Mouse (Mus musculus) stomach, embryonic 16.5 days (tissue): ENCODE results near the gene Ranbp17. TPM values are rescaled to one million over a fixed set of nuclear protein-coding genes. Genes with fewer than 3 reads are reported as not detected.

Experiments used
- ATAC-seq: fragments of 200-750 bp; cut with Nextera tagmentation; 2 replicates; pipeline ENCODE4 v1.8.0; 2017; ENCODE audit warnings: moderate number of reproducible peaks, moderate TSS enrichment; ENCODE audit not compliant: insufficient read depth, low FRiP score
- H3K27ac ChIP-seq: fragments of 300-500 bp; sonication (generic); 2 replicates; pipeline ENCODE4 v1.5.1; 2014; ENCODE audit warnings: low read length
- H3K27me3 ChIP-seq: fragments of 300-500 bp; sonication (generic); 2 replicates; pipeline ENCODE4 v1.6.1; 2014; ENCODE audit warnings: low read length, control low read depth, mixed read lengths; ENCODE audit not compliant: control insufficient read depth, insufficient read depth
- H3K36me3 ChIP-seq: fragments of 300-500 bp; sonication (generic); 2 replicates; pipeline ENCODE4 v1.6.1; 2014; ENCODE audit warnings: low read length; ENCODE audit not compliant: control insufficient read depth, insufficient read depth
- H3K4me1 ChIP-seq: fragments of 300-500 bp; sonication (generic); 2 replicates; pipeline ENCODE4 v1.6.1; 2014; ENCODE audit warnings: low read length, control low read depth, mixed read lengths; ENCODE audit not compliant: control insufficient read depth, insufficient read depth
- H3K4me2 ChIP-seq: fragments of 300-500 bp; sonication (generic); 2 replicates; pipeline ENCODE4 v1.6.1; 2014; ENCODE audit warnings: low read depth, low read length, mixed read lengths
- H3K4me3 ChIP-seq: fragments of 300-500 bp; sonication (generic); replicated peaks from 2 replicates; pipeline ENCODE4 v1.5.1; 2014; ENCODE audit warnings: mild to moderate bottlenecking, low read length
- H3K9ac ChIP-seq: fragments of 300-500 bp; sonication (generic); 2 replicates; pipeline ENCODE4 v1.6.1; 2014; ENCODE audit warnings: low read length
- H3K9me3 ChIP-seq: fragments of 300-500 bp; sonication (generic); replicated peaks from 2 replicates; pipeline ENCODE4 v1.6.1; 2016; ENCODE audit warnings: low read length, control low read depth; ENCODE audit not compliant: control insufficient read depth
- WGBS: fragments of 180-500 bp; shearing (Covaris S2); extraction: QIAGEN DNeasy Blood & Tissue Kit; methylation state at CpG from one replicate; pipeline ENCODE4 v1.1.7; 2014; 5-methylcytosine and 5-hydroxymethylcytosine counted together
- polyA plus RNA-seq: library from polyadenylated mRNA; unstranded; fragments of >200 nt; fragmentation: Nextera tagmentation; extraction: Ambion mirVana; gene quantifications from 2 replicates; pipeline ENCODE4 v1.2.1, GENCODE M21; 2015

The Ranbp17 gene
- polyA plus RNA-seq, 1 experiment from 2014 or later, result 4.4 TPM

DNA sequence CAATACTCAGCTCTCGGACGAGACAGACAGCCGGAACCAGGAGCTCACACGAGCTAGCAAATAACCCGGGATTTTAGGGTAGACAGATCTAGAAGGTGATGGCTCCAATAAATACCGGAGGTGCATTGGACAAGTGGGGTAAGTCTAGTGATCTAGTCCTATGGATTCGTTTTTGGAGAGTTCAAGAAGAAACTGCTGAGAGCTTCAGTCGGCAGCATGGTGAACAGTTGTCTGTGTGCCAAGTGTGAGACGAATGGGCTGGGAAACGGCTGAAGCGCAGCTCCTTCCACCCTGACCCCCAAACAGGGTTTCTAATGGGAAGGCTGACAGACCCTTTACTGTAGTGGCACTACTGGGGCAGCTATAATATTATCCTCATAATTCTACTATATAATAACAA, 214.2 kb downstream of the Ranbp17 start:
- no peak for ATAC-seq
- Histone ChIP-seq H3K9me3 (no peaks in the 10 kb centered on the region), H3K4me1 (no peaks in the 10 kb centered on the region), H3K27ac (no peak overlapping the region), H3K27me3 (no peaks in the 10 kb centered on the region), H3K36me3 (no peaks in the 10 kb centered on the region), H3K4me3 (no peak overlapping the region), H3K4me2 (no peak overlapping the region), H3K9ac (no peak overlapping the region)
- 67% methylated on average over 11 of the region's 11 CpGs for WGBS

GRCm38 (mm10) chr11:33297121-33297520, 216.4 kb downstream of the Ranbp17 start:
- no peaks in the 10 kb centered on the region for H3K4me1 ChIP-seq
- no peaks in the 10 kb centered on the region for H3K27me3 ChIP-seq
- ATAC-seq, result no peak
- no peak overlapping the region for H3K4me2 ChIP-seq
- H3K9ac ChIP-seq, result no peak overlapping the region
- 60% methylated on average over 8 of the region's 8 CpGs for WGBS
- no peaks in the 10 kb centered on the region for H3K9me3 ChIP-seq
- H3K36me3 ChIP-seq, result no peaks in the 10 kb centered on the region
- no peak overlapping the region for H3K27ac ChIP-seq
- H3K4me3 ChIP-seq, result no peak overlapping the region

DNA sequence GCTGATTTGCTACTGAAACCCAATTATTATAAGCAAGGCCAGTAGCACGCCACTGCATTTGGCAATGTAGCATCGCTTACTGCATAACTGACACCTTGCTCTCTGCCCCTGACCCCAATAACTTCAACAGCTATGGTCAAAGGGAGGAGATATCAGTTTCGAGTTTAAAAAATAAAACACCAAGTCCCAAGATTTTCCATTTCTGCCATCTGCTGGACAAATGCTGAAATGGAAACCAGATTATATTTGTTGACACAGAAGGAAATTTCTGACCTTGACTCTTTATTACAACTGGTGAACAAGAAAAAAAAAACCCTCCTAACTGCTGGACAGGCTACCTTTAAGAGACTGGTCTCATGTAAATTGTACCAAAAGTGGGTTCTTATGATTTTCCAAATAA, 218.1 kb downstream of the Ranbp17 start:
- Histone ChIP-seq H3K27ac (no peak overlapping the region), H3K4me1 (no peaks in the 10 kb centered on the region), H3K9ac (no peak overlapping the region), H3K36me3 (no peaks in the 10 kb centered on the region), H3K4me2 (no peak overlapping the region), H3K4me3 (no peak overlapping the region), H3K27me3 (no peaks in the 10 kb centered on the region), H3K9me3 (no peaks in the 10 kb centered on the region)
- WGBS, result 32% methylated on average over 3 of the region's 3 CpGs
- ATAC-seq, result no peak

GRCm38 (mm10) chr11:33294063-33294462, 219.5 kb downstream of the Ranbp17 start:
- no peaks in the 10 kb centered on the region for H3K27me3 ChIP-seq
- no peaks in the 10 kb centered on the region for H3K9me3 ChIP-seq
- H3K4me1 ChIP-seq, result no peaks in the 10 kb centered on the region
- H3K9ac ChIP-seq, result no peak overlapping the region
- no peak overlapping the region for H3K4me3 ChIP-seq
- ATAC-seq, result no peak
- H3K4me2 ChIP-seq, result no peak overlapping the region
- 56% methylated on average over 6 of the region's 6 CpGs for WGBS
- no peak overlapping the region for H3K27ac ChIP-seq
- no peaks in the 10 kb centered on the region for H3K36me3 ChIP-seq

- no peaks in the 10 kb centered on the region for H3K36me3 ChIP-seq
- no peak for ATAC-seq
- no peaks in the 10 kb centered on the region for H3K4me1 ChIP-seq
- WGBS, result 83% methylated on average over 2 of the region's 2 CpGs
- H3K9ac ChIP-seq, result no peak overlapping the region
- no peak overlapping the region for H3K27ac ChIP-seq
- H3K4me3 ChIP-seq, result no peak overlapping the region
- H3K27me3 ChIP-seq, result no peaks in the 10 kb centered on the region
- H3K4me2 ChIP-seq, result no peak overlapping the region
- H3K9me3 ChIP-seq, result no peaks in the 10 kb centered on the region
Observed at GRCm38 (mm10) chr11:33278571-33278970, 235.0 kb downstream of the Ranbp17 start.

DNA sequence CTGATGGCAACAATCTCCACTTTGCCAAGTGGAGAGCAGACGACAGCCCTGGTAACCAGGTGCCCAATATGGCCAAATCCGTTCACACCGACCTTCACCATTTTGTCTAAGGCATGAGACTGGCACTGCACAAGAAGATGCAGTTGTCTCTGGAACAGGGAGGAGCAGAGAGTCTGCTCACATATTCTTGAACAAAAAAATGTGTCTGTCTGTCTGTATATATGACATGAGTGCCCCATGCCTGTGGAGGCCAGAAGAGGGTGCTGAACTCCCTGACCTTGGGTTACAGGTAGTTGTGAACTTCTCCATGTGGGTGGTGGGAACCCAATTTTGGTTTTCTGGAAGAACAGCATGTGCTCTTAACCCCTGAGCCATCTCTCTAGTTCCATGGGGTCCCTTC, 236.9 kb downstream of the Ranbp17 start, which contains the start of gene Gm12117:
Gm12117 (minus strand) TSS at position 101 of the 400 bp plus-strand sequence.
- Histone ChIP-seq H3K36me3 (no peaks in the 10 kb centered on the region), H3K4me1 (no peaks in the 10 kb centered on the region), H3K27ac (no peak within 1 kb of the TSS), H3K4me2 (no peak within 1 kb of the TSS), H3K9me3 (no peaks in the 10 kb centered on the region), H3K4me3 (no peak within 1 kb of the TSS), H3K9ac (no peak within 1 kb of the TSS), H3K27me3 (no peaks in the 10 kb centered on the region)
- no peak for ATAC-seq
- WGBS, result 93% methylated on average over 3 of the region's 3 CpGs

DNA sequence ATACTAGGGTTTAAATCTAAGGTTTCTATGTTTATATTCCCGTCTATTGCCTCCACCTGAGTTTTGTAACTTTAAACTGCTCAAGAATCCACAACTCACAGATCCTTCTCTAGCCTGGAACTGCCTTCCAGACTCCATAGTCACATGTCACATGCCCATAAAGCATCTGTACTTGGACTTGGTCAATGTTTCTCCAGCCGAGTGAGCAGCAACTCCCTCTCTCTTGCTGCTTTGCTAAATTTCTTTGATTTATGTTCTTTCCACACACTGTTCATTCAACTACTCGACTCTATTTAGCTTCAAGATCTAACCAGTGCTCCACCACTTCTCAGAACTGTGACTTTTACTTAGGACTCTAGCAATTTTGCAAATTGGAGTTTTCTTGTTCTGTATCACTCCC, 238.7 kb downstream of the Ranbp17 start:
- Histone ChIP-seq H3K27ac (no peak overlapping the region), H3K4me3 (no peak overlapping the region), H3K9me3 (no peaks in the 10 kb centered on the region), H3K9ac (no peak overlapping the region), H3K27me3 (no peaks in the 10 kb centered on the region), H3K4me2 (no peak overlapping the region), H3K36me3 (no peaks in the 10 kb centered on the region), H3K4me1 (no peaks in the 10 kb centered on the region)
- no peak for ATAC-seq
- WGBS, result 52% methylated on average over 3 of the region's 3 CpGs

DNA sequence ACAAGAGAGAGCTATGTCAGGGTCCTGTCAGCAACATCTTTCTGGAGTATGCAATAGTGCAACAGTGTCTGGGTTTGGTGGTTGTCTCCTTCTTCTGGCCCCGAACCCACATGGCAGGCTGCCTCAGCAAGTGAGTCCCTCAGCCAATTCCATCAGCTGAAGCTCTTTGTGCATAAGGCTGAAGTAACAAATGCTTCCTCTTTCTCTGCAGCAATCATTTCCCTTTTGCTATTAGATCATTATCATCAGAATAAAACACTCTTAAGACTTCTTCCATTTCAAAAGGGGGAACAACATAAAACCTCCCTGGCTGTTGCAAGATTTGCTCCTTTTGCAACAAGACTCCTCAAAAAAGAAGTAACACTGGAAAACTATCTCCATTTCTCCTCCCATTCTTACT, 239.3 kb downstream of the Ranbp17 start:
- H3K27me3 ChIP-seq, result no peaks in the 10 kb centered on the region
- no peak overlapping the region for H3K9ac ChIP-seq
- no peak overlapping the region for H3K27ac ChIP-seq
- ATAC-seq, result no peak
- H3K9me3 ChIP-seq, result no peaks in the 10 kb centered on the region
- no peaks in the 10 kb centered on the region for H3K4me1 ChIP-seq
- H3K4me3 ChIP-seq, result no peak overlapping the region
- WGBS, result 83% methylated on average over 1 of the region's 1 CpGs
- no peak overlapping the region for H3K4me2 ChIP-seq
- no peaks in the 10 kb centered on the region for H3K36me3 ChIP-seq

DNA sequence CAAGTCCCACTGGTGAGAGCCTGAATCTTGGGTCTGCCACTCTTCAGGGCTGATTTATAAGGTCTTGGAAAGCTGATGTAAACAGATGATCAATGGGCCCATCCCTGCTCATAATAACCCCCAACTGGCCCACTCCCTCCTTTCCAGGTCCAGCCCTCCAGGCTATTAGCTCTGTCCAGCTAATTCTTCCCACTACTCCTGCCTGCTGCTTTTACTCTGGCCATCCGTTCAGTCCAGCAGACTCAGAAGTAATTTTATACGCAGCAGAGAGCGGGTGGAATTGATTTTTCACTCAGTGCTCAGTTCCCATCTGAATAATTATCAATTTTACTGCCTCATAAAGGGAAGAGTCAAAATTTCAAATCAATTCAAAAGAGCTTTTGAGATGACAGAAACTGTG, 273.3 kb downstream of the Ranbp17 start:
- H3K9me3 ChIP-seq, result no peaks in the 10 kb centered on the region
- H3K4me1 ChIP-seq, result no peaks in the 10 kb centered on the region
- H3K36me3 ChIP-seq, result no peaks in the 10 kb centered on the region
- no peak overlapping the region for H3K4me3 ChIP-seq
- no peak overlapping the region for H3K9ac ChIP-seq
- WGBS, result 66% methylated on average over 3 of the region's 3 CpGs
- no peak overlapping the region for H3K27ac ChIP-seq
- H3K4me2 ChIP-seq, result no peak overlapping the region
- H3K27me3 ChIP-seq, result no peaks in the 10 kb centered on the region
- ATAC-seq, result no peak

- ATAC-seq, result no peak
- Histone ChIP-seq H3K9me3 (no peaks in the 10 kb centered on the region), H3K27me3 (no peaks in the 10 kb centered on the region), H3K27ac (no peak overlapping the region), H3K4me3 (no peak overlapping the region), H3K4me1 (no peaks in the 10 kb centered on the region), H3K36me3 (no peaks in the 10 kb centered on the region), H3K4me2 (no peak overlapping the region), H3K9ac (no peak overlapping the region)
- 54% methylated on average over 3 of the region's 3 CpGs for WGBS
Observed at GRCm38 (mm10) chr11:33234134-33234533, 279.4 kb downstream of the Ranbp17 start.
